10 mouse cellular contexts compared by ENCODE assay signal in genomic region chr19:37529975-37530515, GRCm38 (mm10). TPM values are rescaled to one million over a fixed set of nuclear protein-coding genes. Genes with fewer than 3 reads are reported as not detected.
DNase-seq lines count a peak whose midpoint lies in the region; ATAC-seq and TF ChIP-seq lines count a peak whose summit lies in the region.
"Had no signal": no experiment of that assay in that cellular context is flagged by ENCODE, and none has a peak within 500 bp of the region (broad histone marks: within the 10 kb centered on the region; RNA-seq: fewer than 3 reads in every experiment).

No protein-coding gene starts in this region.

- H3K4me3 ChIP-seq in gastrocnemius, adult 2 months: no peak overlapping the region
- no peak overlapping the region for H3K4me3 ChIP-seq in spleen, adult 2 months (ENCODE audit: extremely low read depth, insufficient read depth, insufficient read length)
- no peak overlapping the region for H3K4me3 ChIP-seq in midbrain, embryonic 15.5 days
- H3K4me3 ChIP-seq: limb, embryonic 15.5 days; stomach, embryonic 15.5 days had no signal

- TF ChIP-seq POLR2A in spleen, adult 2 months (IDR thresholded peaks at IDR 0.05; ENCODE audit: low read depth, low read length): no peak

- peak; percentile 90 for TF ChIP-seq CTCF in gastrocnemius, adult 2 months (IDR thresholded peaks at IDR 0.05)
- peak; percentile 34; the same call in 1 of the 2 replicates for TF ChIP-seq CTCF in spleen, adult 2 months (IDR thresholded peaks at IDR 0.05; ENCODE audit: extremely low read depth, insufficient read depth, insufficient read length, insufficient replicate concordance)

- H3K27me3 ChIP-seq in spleen, adult 2 months (ENCODE audit: control insufficient read depth, insufficient read depth, low read length): no peaks in the 10 kb centered on the region
- H3K27me3 ChIP-seq in midbrain, embryonic 15.5 days (replicated peaks): no peaks in the 10 kb centered on the region; the same call in 1 of the 2 replicates
- H3K27me3 ChIP-seq: limb, embryonic 15.5 days; stomach, embryonic 15.5 days had no signal

- DNase-seq in gastrocnemius, adult 2 months: peak; percentile 51
- DNase-seq in gastrocnemius, adult 8-10 months (ENCODE audit: low spot score in 2 of 2): no peak
- peak; percentile 34 to 47 for DNase-seq in spleen, adult 2 months (ENCODE audit: low read depth in 1 of 2, low spot score in 2 of 2)
- DNase-seq in spleen, adult 12 weeks (ENCODE audit: low spot score): no peak
- DNase-seq in cerebellum, postnatal 25 days: peak; percentile 23 to 62
- peak; percentile 58 for DNase-seq in kidney, postnatal 14 days
- DNase-seq in urinary bladder, adult 18-20 months (ENCODE audit: low spot score in 2 of 2): no peak

- H3K4me1 ChIP-seq in spleen, adult 2 months (ENCODE audit: control insufficient read depth, insufficient read depth, insufficient read length): 0 out of 2 replicates have a peak, but pooled peaks cover 2% of the 10 kb centered on the region
- H3K4me1 ChIP-seq in midbrain, embryonic 15.5 days: no peaks in the 10 kb centered on the region
- H3K4me1 ChIP-seq: limb, embryonic 15.5 days; stomach, embryonic 15.5 days had no signal

- H3K4me2 ChIP-seq in midbrain, embryonic 15.5 days: no peak overlapping the region
- H3K4me2 ChIP-seq: limb, embryonic 15.5 days; stomach, embryonic 15.5 days had no signal

- H3K9me3 ChIP-seq in midbrain, embryonic 15.5 days: no peaks in the 10 kb centered on the region
- H3K9me3 ChIP-seq: limb, embryonic 15.5 days; stomach, embryonic 15.5 days had no signal

- peak; percentile 42; the same call in 1 of the 2 replicates for ATAC-seq in midbrain, embryonic 15.5 days (replicated peaks)

- 29% methylated on average over 7 of the region's 7 CpGs for WGBS in spleen, adult 2 months
- 42% methylated on average over 7 of the region's 7 CpGs for WGBS in midbrain, embryonic 15.5 days

- intact Hi-C loops in gastrocnemius, adult 2 months (cut with DNase I): loop anchor here (1.0 kb wide), 1 partner anchor 33 kb away; no protein-coding TSS in a partner anchor

- H3K9ac ChIP-seq in midbrain, embryonic 15.5 days: no peak overlapping the region
- H3K9ac ChIP-seq: limb, embryonic 15.5 days; stomach, embryonic 15.5 days had no signal

- H3K27ac ChIP-seq in gastrocnemius, adult 2 months: no peak overlapping the region
- no peak overlapping the region for H3K27ac ChIP-seq in spleen, adult 2 months (ENCODE audit: insufficient read depth, low read length)
- H3K27ac ChIP-seq in midbrain, embryonic 15.5 days: no peak overlapping the region
- H3K27ac ChIP-seq: limb, embryonic 15.5 days; stomach, embryonic 15.5 days had no signal

- H3K36me3 ChIP-seq in spleen, adult 2 months (ENCODE audit: control insufficient read depth, insufficient read depth, low read length): no peaks in the 10 kb centered on the region
- H3K36me3 ChIP-seq in midbrain, embryonic 15.5 days (replicated peaks): no peaks in the 10 kb centered on the region
- H3K36me3 ChIP-seq: limb, embryonic 15.5 days; stomach, embryonic 15.5 days had no signal

RNA-seq across cellular contexts. Expression of gene Exoc6, which starts 20.2 kb away (rescaled TPM):
- total RNA-seq in gastrocnemius, adult 2 months (2021): 10 to 100 TPM; 51.3 to 67.3 TPM
- 10 to 100 TPM; 53.9 to 59.3 (median 55.6) TPM for total RNA-seq in gastrocnemius, adult 8-10 months (2022)
- polyA plus RNA-seq in spleen, adult 2 months (2012; rRNA removed): 8.1 and 8.6 TPM in 2 replicates
- polyA plus RNA-seq in midbrain, embryonic 15.5 days (2015; fragmentation: Nextera tagmentation; extraction: Ambion mirVana): 19.6 and 22.1 TPM in 2 replicates

Comparison
In these comparisons a context has a peak if more than half of its experiments do, and no peak if none do; other contexts are left out.
1. DNase-seq: peak in gastrocnemius, adult 2 months (single experiment), spleen, adult 2 months (2 of 2), cerebellum, postnatal 25 days (2 of 2) and kidney, postnatal 14 days (single experiment); none in gastrocnemius, adult 8-10 months (0 of 2), spleen, adult 12 weeks (single experiment) and urinary bladder, adult 18-20 months (0 of 2).